Mouse (Mus musculus) kidney, embryonic 16.5 days (tissue): ENCODE data around the gene 2010300C02Rik. TPM values are rescaled to one million over a fixed set of nuclear protein-coding genes. Genes with fewer than 3 reads are reported as not detected.

ENCODE experiments used
- ATAC-seq: fragments of 200-750 bp; cut with Nextera tagmentation; 2 replicates; pipeline ENCODE4 v1.8.0; 2017; ENCODE audit warnings: moderate TSS enrichment; ENCODE audit not compliant: low FRiP score, low TSS enrichment
- H3K27ac ChIP-seq: fragments of 300-500 bp; sonication (generic); 2 replicates; pipeline ENCODE4 v1.5.1; 2014; ENCODE audit warnings: low read length
- H3K27me3 ChIP-seq: fragments of 300-500 bp; sonication (generic); 2 replicates; pipeline ENCODE4 v1.6.1; 2014; ENCODE audit warnings: low read length, control low read depth, mixed read lengths; ENCODE audit not compliant: insufficient read depth
- H3K36me3 ChIP-seq: fragments of 300-500 bp; sonication (generic); 2 replicates; pipeline ENCODE4 v1.6.1; 2014; ENCODE audit warnings: low read length, control low read depth, mixed read lengths; ENCODE audit not compliant: insufficient read depth
- H3K4me1 ChIP-seq: fragments of 300-500 bp; sonication (generic); 2 replicates; pipeline ENCODE4 v1.6.1; 2014; ENCODE audit warnings: low read length, control low read depth, mixed read lengths; ENCODE audit not compliant: insufficient read depth
- H3K4me2 ChIP-seq: fragments of 300-500 bp; sonication (generic); replicated peaks from 2 replicates; pipeline ENCODE4 v1.6.1; 2014; ENCODE audit warnings: low read depth, low read length
- H3K4me3 ChIP-seq: fragments of 300-500 bp; sonication (generic); 2 replicates; pipeline ENCODE4 v1.5.1; 2014; ENCODE audit warnings: mild to moderate bottlenecking, low read length
- H3K9ac ChIP-seq: fragments of 300-500 bp; sonication (generic); replicated peaks from 2 replicates; pipeline ENCODE4 v1.6.1; 2014; ENCODE audit warnings: low read length
- H3K9me3 ChIP-seq: fragments of 300-500 bp; sonication (generic); 2 replicates; pipeline ENCODE4 v1.6.1; 2016; ENCODE audit warnings: low read length, control low read depth
- WGBS: fragments of 180-500 bp; shearing (Covaris S2); extraction: QIAGEN DNeasy Blood & Tissue Kit; methylation state at CpG from one replicate; pipeline ENCODE4 v1.1.7; 2014; 5-methylcytosine and 5-hydroxymethylcytosine counted together
- polyA plus RNA-seq: library from polyadenylated mRNA; unstranded; fragments of >200 nt; fragmentation: Nextera tagmentation; extraction: Ambion mirVana; gene quantifications from 2 replicates; pipeline ENCODE4 v1.2.1, GENCODE M21; 2015

The 2010300C02Rik gene
- polyA plus RNA-seq, 1 experiment from 2014 or later: 2.4 TPM

- no peak for ATAC-seq
- H3K4me1 ChIP-seq: no peaks in the 10 kb centered on the region
- 74% methylated on average over 5 of the region's 5 CpGs for WGBS
These were observed 65.9 kb downstream of the 2010300C02Rik start for GRCm38 (mm10) chr1:37653992-37654391.

GRCm38 (mm10) chr1:37647066-37647465 is 72.8 kb downstream of the 2010300C02Rik start:
- Histone ChIP-seq H3K9me3 (no peaks in the 10 kb centered on the region), H3K4me3 (no peak overlapping the region), H3K4me1 (no peaks in the 10 kb centered on the region), H3K4me2 (no peak overlapping the region), H3K36me3 (no peaks in the 10 kb centered on the region), H3K27ac (no peak overlapping the region), H3K9ac (no peak overlapping the region), H3K27me3 (no peaks in the 10 kb centered on the region)
- 89% methylated on average over 10 of the region's 10 CpGs for WGBS
- ATAC-seq: no peak

More at GRCm38 (mm10) chr1:37653992-37654391, 65.9 kb downstream of the 2010300C02Rik start:
- H3K4me2 ChIP-seq: no peak overlapping the region
- no peaks in the 10 kb centered on the region for H3K36me3 ChIP-seq
- no peak overlapping the region for H3K27ac ChIP-seq
- H3K9me3 ChIP-seq: no peaks in the 10 kb centered on the region
- H3K27me3 ChIP-seq: no peaks in the 10 kb centered on the region
- H3K4me3 ChIP-seq: no peak overlapping the region
- H3K9ac ChIP-seq: no peak overlapping the region

DNA sequence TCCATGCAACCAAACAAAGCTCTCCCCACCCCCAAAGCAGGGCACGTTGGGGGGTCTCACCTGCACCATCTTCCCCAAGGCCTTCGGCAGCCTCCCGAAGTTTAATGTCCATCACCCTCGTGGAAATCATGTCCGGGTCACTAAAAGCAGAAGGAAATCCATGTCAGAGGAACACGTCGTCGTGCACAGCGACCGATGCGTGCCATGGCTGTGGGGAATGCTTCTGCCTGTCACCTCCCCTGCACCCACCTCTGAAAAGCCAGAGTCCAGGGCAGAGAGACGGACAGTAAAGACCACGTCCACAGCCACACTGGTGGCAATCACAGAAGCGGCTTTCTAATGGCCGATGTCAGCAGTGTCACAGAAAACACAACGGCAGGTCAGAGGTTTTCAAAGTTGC is 75.4 kb downstream of the 2010300C02Rik start:
- WGBS: 87% methylated on average over 16 of the region's 16 CpGs
- no peak overlapping the region for H3K4me3 ChIP-seq
- no peak overlapping the region for H3K27ac ChIP-seq
- H3K4me2 ChIP-seq: no peak overlapping the region
- no peaks in the 10 kb centered on the region for H3K36me3 ChIP-seq
- no peak for ATAC-seq
- H3K27me3 ChIP-seq: no peaks in the 10 kb centered on the region
- no peaks in the 10 kb centered on the region for H3K9me3 ChIP-seq
- H3K9ac ChIP-seq: no peak overlapping the region
- H3K4me1 ChIP-seq: no peaks in the 10 kb centered on the region

- ATAC-seq: no peak
- no peak overlapping the region for H3K4me2 ChIP-seq
- no peak overlapping the region for H3K9ac ChIP-seq
- H3K27ac ChIP-seq: no peak overlapping the region
- no peaks in the 10 kb centered on the region for H3K27me3 ChIP-seq
- H3K36me3 ChIP-seq: no peaks in the 10 kb centered on the region
- WGBS: 85% methylated on average over 5 of the region's 5 CpGs
- H3K4me3 ChIP-seq: no peak overlapping the region
- peaks cover 2% of the 10 kb centered on the region; the same call in 1 of the 2 replicates for H3K4me1 ChIP-seq
- H3K9me3 ChIP-seq: no peaks in the 10 kb centered on the region
These were observed 76.0 kb downstream of the 2010300C02Rik start for GRCm38 (mm10) chr1:37643794-37644365.

- H3K4me1 ChIP-seq: peaks cover 6% of the 10 kb centered on the region; the same call in 1 of the 2 replicates
- WGBS: 88% methylated on average over 11 of the region's 11 CpGs
- no peak for ATAC-seq
These were observed 78.5 kb downstream of the 2010300C02Rik start for GRCm38 (mm10) chr1:37641361-37641760.

DNA sequence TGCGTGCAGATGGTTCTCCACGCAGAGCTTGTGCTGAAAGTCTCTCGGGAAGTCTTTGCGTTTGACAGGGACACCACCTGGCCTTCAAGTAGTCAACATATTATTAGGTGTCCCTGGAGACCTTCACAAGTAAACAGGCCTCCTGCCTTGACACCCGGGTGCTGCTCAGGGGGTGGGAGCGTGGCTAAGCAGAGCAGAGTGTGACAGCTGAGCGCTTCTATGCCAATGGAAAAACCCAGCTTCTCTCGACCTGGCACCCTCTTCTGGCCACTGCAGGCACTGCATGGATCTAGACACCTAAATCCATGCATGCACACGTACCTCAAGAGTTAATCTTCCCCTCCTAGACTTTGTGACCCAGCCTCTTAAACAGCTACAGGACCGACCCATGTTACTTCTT is 80.8 kb downstream of the 2010300C02Rik start:
- Histone ChIP-seq H3K27me3 (no peaks in the 10 kb centered on the region), H3K4me2 (peak overlapping the region; percentile 42), H3K36me3 (no peaks in the 10 kb centered on the region), H3K4me3 (peak overlapping the region; percentile 21; the same call in 1 of the 2 replicates), H3K4me1 (peaks cover 6% of the 10 kb centered on the region; the same call in 1 of the 2 replicates), H3K9me3 (no peaks in the 10 kb centered on the region), H3K27ac (no peak overlapping the region), H3K9ac (0 out of 2 replicates have a peak overlapping the region, but pooled peaks have one; percentile 31)
- WGBS: 7% methylated on average over 10 of the region's 10 CpGs
- ATAC-seq: peak; percentile 79; the same call in 1 of the 2 replicates

More at GRCm38 (mm10) chr1:37641361-37641760, 78.5 kb downstream of the 2010300C02Rik start:
- Histone ChIP-seq H3K9ac (no peak overlapping the region), H3K36me3 (no peaks in the 10 kb centered on the region), H3K4me3 (no peak overlapping the region), H3K27me3 (no peaks in the 10 kb centered on the region), H3K27ac (no peak overlapping the region), H3K4me2 (no peak overlapping the region), H3K9me3 (no peaks in the 10 kb centered on the region)

DNA sequence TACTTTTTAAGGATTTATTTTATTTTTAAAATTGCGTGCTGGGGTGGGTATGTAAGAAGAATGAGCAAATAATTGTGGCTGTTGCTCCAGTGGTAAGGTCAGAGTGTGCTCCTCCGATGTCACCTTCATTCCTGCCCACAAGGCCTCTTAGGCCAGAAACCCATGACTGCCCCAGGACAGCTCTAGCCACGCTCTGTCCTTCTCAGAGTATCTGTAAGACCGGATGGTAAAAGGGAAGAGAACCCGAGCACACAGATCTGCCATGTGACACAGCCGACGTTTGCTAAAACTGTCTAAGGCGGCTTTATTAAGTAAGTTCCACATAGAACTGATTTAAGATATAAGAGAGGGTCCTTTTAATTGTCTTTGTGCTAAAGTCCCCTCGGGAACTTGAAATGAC is 81.3 kb downstream of the 2010300C02Rik start:
- Histone ChIP-seq H3K27ac (no peak overlapping the region), H3K9me3 (no peaks in the 10 kb centered on the region), H3K4me3 (no peak overlapping the region), H3K4me2 (no peak overlapping the region), H3K36me3 (no peaks in the 10 kb centered on the region), H3K9ac (no peak overlapping the region), H3K27me3 (no peaks in the 10 kb centered on the region), H3K4me1 (peaks cover 6% of the 10 kb centered on the region; the same call in 1 of the 2 replicates)
- 76% methylated on average over 9 of the region's 9 CpGs for WGBS
- ATAC-seq: no peak

DNA sequence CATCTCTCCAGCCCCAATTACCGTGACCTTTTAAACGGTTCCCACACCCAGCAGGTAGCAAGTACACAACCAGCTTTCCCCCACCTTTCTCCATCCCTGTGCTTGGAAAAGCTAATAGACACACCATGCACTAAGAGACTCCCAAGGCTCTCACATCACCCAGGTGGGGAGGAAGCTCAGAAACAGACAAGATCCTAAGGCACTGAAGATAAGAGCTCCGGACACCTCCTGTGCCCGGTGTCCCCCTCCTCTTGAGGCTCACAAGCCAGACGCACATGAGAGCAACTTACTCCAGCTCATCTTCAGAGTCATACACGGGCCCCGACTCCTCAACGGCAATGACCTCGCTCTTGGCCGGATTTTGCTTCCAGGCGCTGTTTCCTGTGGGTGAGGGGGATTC is 82.3 kb downstream of the 2010300C02Rik start:
- Histone ChIP-seq H3K36me3 (no peaks in the 10 kb centered on the region), H3K27ac (no peak overlapping the region), H3K4me2 (no peak overlapping the region), H3K9ac (no peak overlapping the region), H3K4me3 (no peak overlapping the region), H3K27me3 (no peaks in the 10 kb centered on the region), H3K4me1 (peaks cover 6% of the 10 kb centered on the region; the same call in 1 of the 2 replicates), H3K9me3 (no peaks in the 10 kb centered on the region)
- WGBS: 63% methylated on average over 11 of the region's 11 CpGs
- no peak for ATAC-seq

GRCm38 (mm10) chr1:37636824-37637223 is 83.1 kb downstream of the 2010300C02Rik start:
- H3K27ac ChIP-seq: no peak overlapping the region
- H3K9me3 ChIP-seq: no peaks in the 10 kb centered on the region
- peaks cover 6% of the 10 kb centered on the region; the same call in 1 of the 2 replicates for H3K4me1 ChIP-seq
- no peaks in the 10 kb centered on the region for H3K27me3 ChIP-seq
- no peaks in the 10 kb centered on the region for H3K36me3 ChIP-seq
- H3K4me2 ChIP-seq: no peak overlapping the region
- WGBS: 96% methylated on average over 5 of the region's 5 CpGs
- H3K9ac ChIP-seq: no peak overlapping the region
- H3K4me3 ChIP-seq: no peak overlapping the region
- ATAC-seq: no peak

GRCm38 (mm10) chr1:37636169-37636568 is 83.7 kb downstream of the 2010300C02Rik start:
- peaks cover 6% of the 10 kb centered on the region; the same call in 1 of the 2 replicates for H3K4me1 ChIP-seq
- whole genome bisulfite sequencing: 92% methylated on average over 1 of the region's 2 CpGs

More at GRCm38 (mm10) chr1:37636169-37636568, 83.7 kb downstream of the 2010300C02Rik start:
- ATAC-seq: no peak
- Histone ChIP-seq H3K9me3 (no peaks in the 10 kb centered on the region), H3K27me3 (no peaks in the 10 kb centered on the region), H3K9ac (no peak overlapping the region), H3K36me3 (no peaks in the 10 kb centered on the region), H3K4me3 (no peak overlapping the region), H3K4me2 (no peak overlapping the region), H3K27ac (no peak overlapping the region)
